8 mouse cellular contexts compared by ENCODE assay signal in genomic region chr6:125009181-125010073, GRCm38 (mm10). TPM values are rescaled to one million over a fixed set of nuclear protein-coding genes. Genes with fewer than 3 reads are reported as not detected.
A peak's percentile ranks its signal among the peaks of the same experiment; 100 is the strongest.
DNase-seq lines count a peak whose midpoint lies in the region; ATAC-seq and TF ChIP-seq lines count a peak whose summit lies in the region.

No protein-coding gene starts in this region.

- no peaks in the 10 kb centered on the region for H3K9me3 ChIP-seq in E14TG2a.4 (ENCODE audit: low read length)
- H3K9me3 ChIP-seq in heart, embryonic 15.5 days (replicated peaks), result no peaks in the 10 kb centered on the region
- H3K9me3 ChIP-seq in neural tube, embryonic 15.5 days (replicated peaks), result no peaks in the 10 kb centered on the region

- H3K4me2 ChIP-seq in heart, embryonic 15.5 days, result peak overlapping the region; percentile 75
- H3K4me2 ChIP-seq in neural tube, embryonic 15.5 days, result peak overlapping the region; percentile 92

- H3K4me1 ChIP-seq in E14TG2a.4 (replicated peaks; ENCODE audit: low read depth, low read length), result peaks cover 60% of the 10 kb centered on the region
- peaks cover 35% of the 10 kb centered on the region for H3K4me1 ChIP-seq in heart, embryonic 15.5 days (replicated peaks)
- no peaks in the 10 kb centered on the region; the same call in 1 of the 2 replicates for H3K4me1 ChIP-seq in lung, adult 2 months (ENCODE audit: control insufficient read depth, insufficient read depth, low read length)
- H3K4me1 ChIP-seq in neural tube, embryonic 15.5 days, result peaks cover 40% of the 10 kb centered on the region
- H3K4me1 ChIP-seq in testis, adult 2 months (ENCODE audit: control insufficient read depth, insufficient read depth, low read length), result peaks cover 4% of the 10 kb centered on the region

- H3K27ac ChIP-seq in heart, embryonic 15.5 days, result peak overlapping the region; percentile 95
- H3K27ac ChIP-seq in neural tube, embryonic 15.5 days (replicated peaks), result peak overlapping the region; percentile 98
- H3K27ac ChIP-seq in testis, adult 2 months (ENCODE audit: control insufficient read depth, insufficient read depth, low read depth, low read length), result peak overlapping the region; percentile 79

- peak overlapping the region; percentile 75 for H3K9ac ChIP-seq in heart, embryonic 15.5 days
- H3K9ac ChIP-seq in neural tube, embryonic 15.5 days (replicated peaks), result peak overlapping the region; percentile 87

- H3K27me3 ChIP-seq in E14TG2a.4 (ENCODE audit: insufficient read depth, low read length), result no peaks in the 10 kb centered on the region
- H3K27me3 ChIP-seq in heart, embryonic 15.5 days, result no peaks in the 10 kb centered on the region
- H3K27me3 ChIP-seq in neural tube, embryonic 15.5 days (replicated peaks), result no peaks in the 10 kb centered on the region
- H3K27me3 ChIP-seq in testis, adult 2 months (ENCODE audit: control insufficient read depth, insufficient read depth, low read length), result no peaks in the 10 kb centered on the region

- H3K36me3 ChIP-seq in E14TG2a.4 (ENCODE audit: insufficient read depth, low read length), result peaks cover 45% of the 10 kb centered on the region
- peaks cover 15% of the 10 kb centered on the region; the same call in 1 of the 2 replicates for H3K36me3 ChIP-seq in heart, embryonic 15.5 days
- H3K36me3 ChIP-seq in neural tube, embryonic 15.5 days, result peaks cover 20% of the 10 kb centered on the region
- H3K36me3 ChIP-seq in testis, adult 2 months (ENCODE audit: control insufficient read depth, insufficient read depth, low read length), result no peaks in the 10 kb centered on the region; the same call in 1 of the 2 replicates

- TF ChIP-seq CTCF in E14TG2a.4 (conservative IDR thresholded peaks at IDR 0.05; ENCODE audit: low read length), result no peak
- no peak for TF ChIP-seq CTCF in lung, adult 2 months (IDR thresholded peaks at IDR 0.05; ENCODE audit: insufficient read depth, low read length)
- no peak for TF ChIP-seq CTCF in testis, adult 2 months (IDR thresholded peaks at IDR 0.05; ENCODE audit: control insufficient read depth, insufficient read depth, insufficient replicate concordance, low read depth, low read length)

- DNase-seq in c-Kit-negative CD71-positive TER-119-positive erythroid progenitor cells, embryonic 14.5 days (ENCODE audit: low read depth, low spot score), result peak; percentile 49
- DNase-seq in kidney, postnatal 14 days, result peak; percentile 92
- peak; percentile 71 for DNase-seq in lung, adult 2 months

- ATAC-seq in erythroid progenitor cell, adult 5-6 weeks (replicated peaks; ENCODE audit: low FRiP score, poor library complexity, severe bottlenecking), result peak; percentile 75
- ATAC-seq in heart, embryonic 15.5 days (replicated peaks; ENCODE audit: insufficient number of reproducible peaks, insufficient read depth, low FRiP score, low read depth), result peak; percentile 84
- ATAC-seq in neural tube, embryonic 15.5 days (ENCODE audit: low FRiP score), result peak; percentile 88

- WGBS in heart, embryonic 15.5 days, result under 1% methylated on average over 45 of the region's 78 CpGs
- under 1% methylated on average over 73 of the region's 78 CpGs for WGBS in lung, adult 2 months
- under 1% methylated on average over 47 of the region's 78 CpGs for WGBS in neural tube, embryonic 15.5 days

- H3K4me3 ChIP-seq in E14TG2a.4 (replicated peaks; ENCODE audit: low read length), result peak overlapping the region; percentile 87
- H3K4me3 ChIP-seq in heart, embryonic 15.5 days, result peak overlapping the region; percentile 59
- H3K4me3 ChIP-seq in lung, adult 2 months (replicated peaks; ENCODE audit: extremely low read depth, low read depth, low read length), result peak overlapping the region; percentile 88
- H3K4me3 ChIP-seq in neural tube, embryonic 15.5 days (replicated peaks), result peak overlapping the region; percentile 70
- H3K4me3 ChIP-seq in testis, adult 2 months (ENCODE audit: control insufficient read depth, low read depth, low read length), result peak overlapping the region; percentile 91

- no peak; the same call in 1 of the 2 replicates for TF ChIP-seq POLR2A in lung, adult 2 months (IDR thresholded peaks at IDR 0.05; ENCODE audit: borderline replicate concordance, extremely low read depth, low read depth, low read length)
- peak; percentile 24; the same call in 1 of the 2 replicates for TF ChIP-seq POLR2A in testis, adult 2 months (IDR thresholded peaks at IDR 0.05; ENCODE audit: control insufficient read depth, low read depth, low read length)

RNA-seq across cellular contexts. Expression of gene Zfp384, which starts 0.5 kb away (rescaled TPM):
- total RNA-seq in erythroid progenitor cell, adult 5-6 weeks (2015; ENCODE audit: low replicate concordance), result 49.4 and 54.1 TPM in 2 replicates
- 25.8 and 41.2 TPM in 2 replicates for total RNA-seq in erythroid progenitor cell, adult 5-6 weeks (2017; ENCODE audit: low replicate concordance)
- 9.0 and 12.4 TPM in 2 replicates for polyA plus RNA-seq in heart, embryonic 15.5 days (2015; fragmentation: Nextera tagmentation; extraction: Ambion mirVana)
- polyA plus RNA-seq in lung, adult 2 months (2012; rRNA removed), result 44.8 and 48.4 TPM in 2 replicates
- 18.5 and 19.5 TPM in 2 replicates for polyA plus RNA-seq in neural tube, embryonic 15.5 days (2015; fragmentation: Nextera tagmentation; extraction: Ambion mirVana)
- polyA plus RNA-seq in testis, adult 2 months (2012; rRNA removed), result 50.2 and 53.1 TPM in 2 replicates

RNA-seq across cellular contexts. Expression of gene Pianp, which starts 12.9 kb away (rescaled TPM):
- total RNA-seq in erythroid progenitor cell, adult 5-6 weeks (2015; ENCODE audit: low replicate concordance), result not detected in 2 replicates
- not detected in 2 replicates for total RNA-seq in erythroid progenitor cell, adult 5-6 weeks (2017; ENCODE audit: low replicate concordance)
- 0.62 and 1.1 TPM in 2 replicates for polyA plus RNA-seq in heart, embryonic 15.5 days (2015; fragmentation: Nextera tagmentation; extraction: Ambion mirVana)
- 1.4 and 2.2 TPM in 2 replicates for polyA plus RNA-seq in lung, adult 2 months (2012; rRNA removed)
- polyA plus RNA-seq in neural tube, embryonic 15.5 days (2015; fragmentation: Nextera tagmentation; extraction: Ambion mirVana), result 59.4 and 72.4 TPM in 2 replicates
- 0.23 and 0.38 TPM in 2 replicates for polyA plus RNA-seq in testis, adult 2 months (2012; rRNA removed)

RNA-seq across cellular contexts. Expression of gene Ing4, which starts 30.1 kb away (rescaled TPM):
- 5.0 and 5.4 TPM in 2 replicates for total RNA-seq in erythroid progenitor cell, adult 5-6 weeks (2015; ENCODE audit: low replicate concordance)
- total RNA-seq in erythroid progenitor cell, adult 5-6 weeks (2017; ENCODE audit: low replicate concordance), result 59.6 and 60.0 TPM in 2 replicates
- 79.2 and 83.1 TPM in 2 replicates for polyA plus RNA-seq in heart, embryonic 15.5 days (2015; fragmentation: Nextera tagmentation; extraction: Ambion mirVana)
- polyA plus RNA-seq in lung, adult 2 months (2012; rRNA removed), result 30.3 and 50.5 TPM in 2 replicates
- 129 and 133 TPM in 2 replicates for polyA plus RNA-seq in neural tube, embryonic 15.5 days (2015; fragmentation: Nextera tagmentation; extraction: Ambion mirVana)
- 11.3 and 11.8 TPM in 2 replicates for polyA plus RNA-seq in testis, adult 2 months (2012; rRNA removed)

RNA-seq across cellular contexts. Expression of gene Acrbp, which starts 40.1 kb away (rescaled TPM):
- 4.3 and 9.6 TPM in 2 replicates for total RNA-seq in erythroid progenitor cell, adult 5-6 weeks (2015; ENCODE audit: low replicate concordance)
- total RNA-seq in erythroid progenitor cell, adult 5-6 weeks (2017; ENCODE audit: low replicate concordance), result 0.68 and 9.4 TPM in 2 replicates
- polyA plus RNA-seq in heart, embryonic 15.5 days (2015; fragmentation: Nextera tagmentation; extraction: Ambion mirVana), result 5.2 and 7.1 TPM in 2 replicates
- polyA plus RNA-seq in lung, adult 2 months (2012; rRNA removed), result 23.7 TPM in 2 replicates
- 17.3 and 21.5 TPM in 2 replicates for polyA plus RNA-seq in neural tube, embryonic 15.5 days (2015; fragmentation: Nextera tagmentation; extraction: Ambion mirVana)
- 1,698 and 1,947 TPM in 2 replicates for polyA plus RNA-seq in testis, adult 2 months (2012; rRNA removed)

RNA-seq across cellular contexts. Expression of gene Cops7a, which starts 44.1 kb away (rescaled TPM):
- total RNA-seq in erythroid progenitor cell, adult 5-6 weeks (2015; ENCODE audit: low replicate concordance), result 14.3 and 17.3 TPM in 2 replicates
- total RNA-seq in erythroid progenitor cell, adult 5-6 weeks (2017; ENCODE audit: low replicate concordance), result 4.1 and 4.9 TPM in 2 replicates
- polyA plus RNA-seq in heart, embryonic 15.5 days (2015; fragmentation: Nextera tagmentation; extraction: Ambion mirVana), result 129 and 139 TPM in 2 replicates
- polyA plus RNA-seq in lung, adult 2 months (2012; rRNA removed), result 178 and 213 TPM in 2 replicates
- polyA plus RNA-seq in neural tube, embryonic 15.5 days (2015; fragmentation: Nextera tagmentation; extraction: Ambion mirVana), result 95.4 and 112 TPM in 2 replicates
- 387 and 413 TPM in 2 replicates for polyA plus RNA-seq in testis, adult 2 months (2012; rRNA removed)

Comparison
In these comparisons a context has a peak if more than half of its experiments do, and no peak if none do; other contexts are left out.
1. Peak in every context shown above with its lines: DNase-seq, ATAC-seq, H3K4me3 ChIP-seq and H3K27ac ChIP-seq.
2. RNA of gene Pianp, which starts 12.9 kb away (polyA plus RNA-seq): 59.4 to 72.4 TPM in neural tube, embryonic 15.5 days; 1.4 to 2.2 TPM in lung, adult 2 months, 0.62 to 1.1 TPM in heart, embryonic 15.5 days and 0.23 to 0.38 TPM in testis, adult 2 months; every median in the first group is over 10 times any median in the second.